Mouse (Mus musculus) thymus, adult 18-20 months (tissue): ENCODE measurements around the gene Snx17.
"Not testable (repeated sequence)": the region's sequence is repeated elsewhere in the genome, so short reads cannot be mapped to it uniquely, and the experiment has no call there.

Experiments
- DNase-seq, 2 experiments: peaks; one replicate each; pipeline ENCODE4 v3.0.0; 2022; ENCODE audit warnings: mixed read lengths in 2 of 2

Snx17 gene

DNA sequence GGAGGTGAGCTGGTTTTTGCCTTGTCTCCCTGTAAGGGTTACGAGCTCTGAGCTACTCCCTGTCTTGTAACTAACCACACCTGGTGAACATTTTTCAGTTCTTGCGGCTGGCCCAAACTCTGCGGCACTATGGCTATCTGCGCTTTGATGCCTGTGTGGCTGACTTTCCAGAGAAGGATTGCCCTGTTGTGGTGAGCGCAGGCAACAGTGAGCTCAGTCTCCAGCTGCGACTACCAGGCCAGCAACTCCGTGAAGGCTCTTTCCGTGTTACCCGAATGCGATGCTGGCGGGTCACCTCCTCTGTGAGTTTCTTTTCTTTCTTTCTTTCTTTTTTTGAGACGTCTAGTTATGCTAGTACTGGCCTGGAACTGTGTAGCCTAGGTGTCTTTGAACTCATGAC lies 4.0 kb downstream of the Snx17 start:
- DNase-seq = no peak

DNA sequence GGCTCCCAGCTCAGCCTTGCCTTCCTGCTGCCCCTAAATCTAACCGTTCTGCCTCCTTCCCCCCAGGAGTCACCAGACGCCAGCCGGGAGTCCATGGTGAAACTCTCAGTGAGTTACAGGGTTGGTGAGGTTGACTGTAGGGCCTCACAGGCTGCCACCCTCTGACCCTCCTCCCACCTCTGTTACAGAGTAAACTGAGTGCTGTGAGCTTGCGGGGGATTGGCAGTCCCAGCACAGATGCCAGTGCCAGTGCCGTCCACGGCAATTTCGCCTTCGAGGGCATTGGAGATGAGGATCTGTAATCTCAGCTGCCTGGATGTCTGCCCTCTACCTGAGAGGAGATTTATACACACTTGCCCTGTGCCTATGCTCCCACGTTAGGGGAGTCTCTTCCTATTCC lies 5.1 kb downstream of the Snx17 start:
- no peak for DNase-seq

DNA sequence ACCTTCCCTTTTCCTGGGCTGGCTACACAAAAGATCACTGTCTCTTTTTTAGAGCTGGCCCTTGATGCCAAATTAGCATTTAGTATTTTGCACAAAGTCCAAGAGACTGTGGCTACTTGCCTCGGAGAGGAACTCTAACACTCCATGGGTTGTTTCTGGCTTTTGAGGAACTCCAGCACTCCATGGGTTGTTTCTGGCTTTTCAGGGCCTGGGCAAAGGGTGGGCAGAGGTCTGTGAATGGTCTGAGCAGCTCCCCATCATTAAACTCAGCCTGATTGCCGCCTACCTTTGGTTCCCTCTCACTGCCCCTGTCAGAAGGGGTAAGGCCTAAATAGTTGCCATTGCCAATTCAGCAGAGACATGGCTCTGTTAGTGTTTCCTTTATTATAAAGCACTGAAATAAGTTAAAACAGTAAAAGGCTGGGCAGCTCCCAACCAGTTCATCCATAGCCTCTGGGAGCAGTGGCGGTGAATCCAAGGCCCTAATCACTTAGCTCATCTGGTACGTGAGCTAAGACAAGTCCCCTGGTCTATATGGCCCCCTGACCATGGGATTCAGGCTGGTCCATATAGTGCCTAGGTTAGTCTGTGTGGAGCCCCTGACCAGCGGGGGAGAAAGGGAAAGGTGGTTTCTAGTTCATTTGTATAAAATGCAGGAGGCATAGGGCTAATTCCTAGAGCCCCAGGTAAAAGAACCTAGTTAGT lies 5.7 kb downstream of the Snx17 start:
- no peak for DNase-seq

GRCm38 (mm10) chr5:31199321-31199892 lies 6.4 kb downstream of the Snx17 start:
- no peak for DNase-seq

DNA sequence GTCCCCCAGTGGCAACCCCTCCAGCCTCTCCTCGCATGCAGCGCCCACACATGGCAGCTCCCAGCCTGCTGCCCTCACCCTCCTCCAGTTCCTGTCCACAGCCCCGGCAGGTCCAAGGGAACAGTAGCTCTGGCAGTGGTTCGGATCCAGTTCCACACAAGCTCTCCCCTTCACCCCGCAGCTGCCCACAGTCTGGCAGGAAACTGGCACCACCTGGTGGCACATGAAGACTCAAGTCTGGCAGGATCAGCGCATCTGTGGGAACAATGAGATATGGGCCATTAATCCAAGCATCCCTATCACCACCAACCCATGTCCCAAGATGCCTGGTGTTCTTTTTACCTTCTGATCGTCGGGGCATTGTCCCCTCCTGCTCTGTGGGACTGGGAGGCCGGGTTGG lies 6.9 kb downstream of the Snx17 start:
- DNase-seq = no peak

- no peak for DNase-seq
Observed at GRCm38 (mm10) chr5:31200327-31200768, 7.3 kb downstream of the Snx17 start.

- no peak for DNase-seq
Observed at GRCm38 (mm10) chr5:31201042-31201741, 8.2 kb downstream of the Snx17 start.

GRCm38 (mm10) chr5:31201742-31202590 lies 8.9 kb downstream of the Snx17 start, which contains the start of gene Zfp513:
Zfp513 (minus strand) TSS chr5:31202303.
- DNase-seq = peak; percentile 95 to 97

- DNase-seq = no peak
Observed at GRCm38 (mm10) chr5:31202933-31203332, 9.9 kb downstream of the Snx17 start.

GRCm38 (mm10) chr5:31203866-31204265 lies 10.8 kb downstream of the Snx17 start:
- no peak for DNase-seq

DNA sequence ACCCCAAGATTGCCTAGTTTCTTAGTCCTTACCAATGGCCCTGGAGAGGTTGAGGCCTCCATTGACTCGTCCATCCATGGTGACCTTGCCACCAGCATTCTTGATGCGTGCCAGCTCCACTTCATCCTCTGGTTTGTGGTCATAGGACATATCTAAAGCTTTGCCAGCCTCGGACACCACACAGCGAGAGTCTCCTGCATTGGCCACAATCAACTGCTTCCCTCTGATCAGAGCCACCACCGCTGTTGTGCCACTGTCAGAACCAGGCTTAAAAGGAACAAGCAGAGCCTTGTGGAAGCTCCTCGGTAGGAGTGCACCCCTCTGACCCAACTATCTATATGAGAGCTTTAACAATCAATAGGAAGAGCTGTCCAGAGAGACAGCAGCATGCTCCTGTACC lies 11.4 kb downstream of the Snx17 start:
- DNase-seq = no peak

DNA sequence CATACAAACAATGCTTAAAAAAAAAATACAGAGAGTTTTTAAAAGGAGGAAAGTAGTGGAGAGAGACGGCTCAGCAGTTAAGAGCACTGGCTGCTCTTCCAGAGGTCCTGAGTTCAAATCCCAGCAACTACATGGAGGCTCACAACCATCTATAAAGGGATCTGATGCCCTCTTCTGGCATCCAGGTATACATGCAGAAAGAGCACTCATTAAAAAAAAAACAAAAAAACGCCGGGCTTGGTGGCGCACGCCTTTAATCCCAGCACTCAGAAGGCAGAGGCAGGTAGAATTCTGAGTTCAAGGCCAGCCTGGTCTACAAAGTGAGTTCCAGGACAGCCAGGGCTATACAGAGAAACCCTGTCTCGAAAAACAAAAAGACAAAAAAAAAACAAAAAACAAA lies 23.5 kb downstream of the Snx17 start:
- not testable (repeated sequence) for DNase-seq

GRCm38 (mm10) chr5:31218294-31218693 lies 25.3 kb downstream of the Snx17 start:
- DNase-seq = no peak

- DNase-seq = no peak
Observed at GRCm38 (mm10) chr5:31219070-31219469, 26.0 kb downstream of the Snx17 start.

DNA sequence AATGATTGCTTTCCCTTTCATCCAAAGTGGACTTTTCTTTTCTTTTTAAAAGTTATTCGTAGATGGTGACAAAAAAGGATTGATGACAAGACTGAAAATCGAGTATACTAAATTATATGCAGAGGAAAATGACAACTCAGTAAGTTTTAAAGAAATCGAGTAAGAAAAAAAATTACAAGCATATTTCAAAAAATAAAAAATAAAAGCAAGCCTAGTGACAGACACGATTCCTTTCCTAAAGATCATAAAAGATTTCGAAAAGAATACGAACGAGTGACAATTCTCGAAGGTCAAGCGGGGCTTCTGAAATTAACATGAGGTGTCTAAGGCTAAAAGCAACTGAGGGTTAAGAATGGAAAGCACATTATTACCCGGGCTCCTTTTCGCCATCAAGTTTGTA lies 26.4 kb downstream of the Snx17 start:
- DNase-seq = no peak

GRCm38 (mm10) chr5:31219911-31220447 lies 27.0 kb downstream of the Snx17 start:
- DNase-seq = no peak

DNA sequence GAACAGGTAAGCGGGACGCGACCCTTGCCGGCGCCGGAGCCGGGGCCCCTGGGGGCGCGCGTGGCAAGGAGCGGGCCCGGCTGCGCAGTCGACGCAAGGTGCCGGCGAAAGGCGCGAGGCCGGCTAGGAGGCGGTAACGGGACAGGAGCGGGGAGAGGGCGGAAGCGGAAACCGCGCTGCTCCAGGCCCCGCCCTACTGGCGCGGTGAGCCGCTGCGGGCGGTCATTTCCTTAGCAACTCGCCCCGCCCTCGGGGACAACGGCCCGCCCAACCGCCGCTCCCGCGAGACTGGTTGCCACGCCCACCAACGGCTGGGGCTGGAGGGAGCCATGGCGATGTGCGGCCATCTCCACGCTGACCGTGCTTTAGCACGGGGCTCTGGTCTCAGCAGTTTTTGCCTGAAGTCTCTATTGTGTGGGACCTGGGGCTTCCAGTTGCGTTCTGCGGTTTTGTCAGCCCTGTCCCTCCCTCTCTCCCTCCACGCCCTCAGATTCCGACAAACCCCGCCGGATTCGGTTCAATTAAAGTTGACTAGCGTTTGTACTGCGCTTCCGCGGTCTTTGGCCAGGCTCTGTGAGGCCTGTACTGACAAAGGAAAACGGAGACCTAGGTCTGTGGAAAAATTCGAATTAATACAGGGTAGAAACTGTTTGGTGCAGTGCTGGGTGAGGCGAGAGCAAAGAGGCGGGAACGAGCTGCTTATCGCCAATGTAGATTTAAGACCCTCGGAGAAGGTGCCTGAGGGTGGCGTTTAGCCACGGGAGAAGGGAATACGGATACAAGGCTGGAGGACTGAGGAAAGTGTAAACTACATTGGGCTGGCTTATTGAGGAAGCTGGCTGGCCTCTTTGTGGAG lies 27.6 kb downstream of the Snx17 start, which contains the start of gene Ppm1g:
Ppm1g (minus strand) TSS at position 240 of the 856 bp plus-strand sequence.
- peak; percentile 92 to 93 for DNase-seq

DNA sequence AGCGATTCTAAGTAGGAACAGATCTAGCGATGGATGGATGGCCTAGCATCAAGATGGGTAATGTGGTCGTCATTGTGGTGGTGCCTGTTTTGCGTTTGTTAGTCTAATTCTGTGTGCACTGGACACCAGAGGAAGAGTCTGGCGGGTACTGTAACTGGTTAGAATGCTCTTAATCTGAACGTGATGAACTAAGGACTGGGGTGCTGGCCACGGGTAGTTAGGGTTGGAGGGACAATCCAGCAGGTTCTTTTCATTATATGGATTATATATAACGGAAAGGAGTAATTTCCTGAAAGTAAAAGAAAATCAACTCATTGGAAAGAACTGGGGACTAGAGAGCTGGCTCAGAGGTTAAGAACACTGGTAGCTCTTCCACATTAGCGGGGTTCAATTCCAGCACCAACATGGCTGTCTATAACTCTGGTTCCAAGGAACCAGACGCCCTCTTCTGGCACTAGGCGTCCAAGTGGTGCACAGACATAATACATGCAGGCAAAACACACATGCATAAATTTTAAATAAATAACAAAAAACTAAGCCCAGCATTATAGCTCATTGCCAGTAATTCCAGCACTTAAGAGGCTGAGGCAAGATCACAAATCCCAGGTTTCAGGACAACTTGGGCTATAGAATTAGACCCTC lies 28.4 kb downstream of the Snx17 start:
- DNase-seq = peak in 1 of 2 experiments; percentile 38

GRCm38 (mm10) chr5:31222696-31223095 lies 29.7 kb downstream of the Snx17 start:
- DNase-seq = no peak

DNA sequence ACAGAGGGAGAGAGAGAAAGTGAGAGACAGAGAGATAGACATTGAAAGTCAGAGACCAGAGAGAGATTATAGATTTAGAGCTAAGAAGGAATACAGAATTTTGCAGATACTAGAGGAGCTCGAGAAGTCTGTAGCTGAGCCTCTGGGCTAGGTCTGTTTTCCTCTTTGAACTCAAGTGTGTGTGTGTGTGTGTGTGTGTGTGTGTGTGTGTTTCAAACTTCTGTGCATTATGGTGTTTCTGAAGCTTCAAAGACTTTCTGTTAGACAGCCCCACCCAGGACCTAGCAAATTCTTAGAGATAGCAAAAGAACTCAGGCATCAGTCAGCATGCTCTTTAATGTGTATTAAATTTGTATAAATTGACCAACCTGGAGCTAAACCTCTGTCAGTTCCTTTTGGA lies 33.6 kb downstream of the Snx17 start:
- DNase-seq = no peak
